Mouse (Mus musculus) kidney, postnatal 0 days (tissue): ENCODE measurements around the gene Zbtb21. TPM values are rescaled to one million over a fixed set of nuclear protein-coding genes. Genes with fewer than 3 reads are reported as not detected.
"Not testable (repeated sequence)": the region's sequence is repeated elsewhere in the genome, so short reads cannot be mapped to it uniquely, and the experiment has no call there.

Experiments
- ATAC-seq: fragments of 200-750 bp; cut with Nextera tagmentation; replicated peaks from 2 replicates; pipeline ENCODE4 v1.8.0; 2017; ENCODE audit warnings: low read depth, moderate number of reproducible peaks, moderate TSS enrichment, moderate library complexity; ENCODE audit not compliant: low FRiP score
- DNase-seq: peaks from one replicate; pipeline ENCODE4 v3.0.0-alpha.2; 2016; ENCODE audit warnings: low spot score
- H3K27ac ChIP-seq: fragments of 300-500 bp; sonication (generic); 2 replicates; pipeline ENCODE4 v1.5.1; 2014; ENCODE audit warnings: mild to moderate bottlenecking
- H3K27me3 ChIP-seq: fragments of 300-500 bp; sonication (generic); 2 replicates; pipeline ENCODE4 v1.6.1; 2014; ENCODE audit warnings: low read length, mixed read lengths; ENCODE audit not compliant: insufficient read depth
- H3K36me3 ChIP-seq: fragments of 300-500 bp; sonication (generic); 2 replicates; pipeline ENCODE4 v1.6.1; 2014; ENCODE audit warnings: low read length, mixed read lengths; ENCODE audit not compliant: insufficient read depth
- H3K4me1 ChIP-seq: fragments of 300-500 bp; sonication (generic); replicated peaks from 2 replicates; pipeline ENCODE4 v1.6.1; 2014; ENCODE audit warnings: antibody characterized with exemption, low read length, mixed read lengths; ENCODE audit not compliant: insufficient read depth
- H3K4me2 ChIP-seq: fragments of 300-500 bp; sonication (generic); 2 replicates; pipeline ENCODE4 v1.6.1; 2014; ENCODE audit warnings: mild to moderate bottlenecking, low read length, moderate library complexity, mixed read lengths
- H3K4me3 ChIP-seq: fragments of 300-500 bp; sonication (generic); replicated peaks from 2 replicates; pipeline ENCODE4 v1.5.1; 2014; ENCODE audit warnings: low read depth, low read length
- H3K9ac ChIP-seq: fragments of 300-500 bp; sonication (generic); 2 replicates; pipeline ENCODE4 v1.6.1; 2014; ENCODE audit warnings: low read depth, low read length
- H3K9me3 ChIP-seq: fragments of 300-500 bp; sonication (generic); replicated peaks from 2 replicates; pipeline ENCODE4 v1.6.1; 2016; ENCODE audit warnings: low read length, inconsistent platforms, mixed read lengths
- CTCF ChIP-seq: IDR thresholded peaks from 2 replicates; pipeline ENCODE4 v1.5.1; 2016; ENCODE audit warnings: antibody characterized with exemption, low read depth, mild to moderate bottlenecking, moderate library complexity
- WGBS: fragments of 180-500 bp; shearing (Covaris S2); extraction: QIAGEN DNeasy Blood & Tissue Kit; methylation state at CpG from one replicate; pipeline ENCODE4 v1.1.7; 2014; 5-methylcytosine and 5-hydroxymethylcytosine counted together
- polyA plus RNA-seq: library from polyadenylated mRNA; unstranded; fragments of >200 nt; fragmentation: Nextera tagmentation; extraction: Ambion mirVana; gene quantifications from 2 replicates; pipeline ENCODE4 v1.2.1, GENCODE M21; 2015

The Zbtb21 gene
- polyA plus RNA-seq, result 8.6 and 9.1 TPM in 2 replicates

DNA sequence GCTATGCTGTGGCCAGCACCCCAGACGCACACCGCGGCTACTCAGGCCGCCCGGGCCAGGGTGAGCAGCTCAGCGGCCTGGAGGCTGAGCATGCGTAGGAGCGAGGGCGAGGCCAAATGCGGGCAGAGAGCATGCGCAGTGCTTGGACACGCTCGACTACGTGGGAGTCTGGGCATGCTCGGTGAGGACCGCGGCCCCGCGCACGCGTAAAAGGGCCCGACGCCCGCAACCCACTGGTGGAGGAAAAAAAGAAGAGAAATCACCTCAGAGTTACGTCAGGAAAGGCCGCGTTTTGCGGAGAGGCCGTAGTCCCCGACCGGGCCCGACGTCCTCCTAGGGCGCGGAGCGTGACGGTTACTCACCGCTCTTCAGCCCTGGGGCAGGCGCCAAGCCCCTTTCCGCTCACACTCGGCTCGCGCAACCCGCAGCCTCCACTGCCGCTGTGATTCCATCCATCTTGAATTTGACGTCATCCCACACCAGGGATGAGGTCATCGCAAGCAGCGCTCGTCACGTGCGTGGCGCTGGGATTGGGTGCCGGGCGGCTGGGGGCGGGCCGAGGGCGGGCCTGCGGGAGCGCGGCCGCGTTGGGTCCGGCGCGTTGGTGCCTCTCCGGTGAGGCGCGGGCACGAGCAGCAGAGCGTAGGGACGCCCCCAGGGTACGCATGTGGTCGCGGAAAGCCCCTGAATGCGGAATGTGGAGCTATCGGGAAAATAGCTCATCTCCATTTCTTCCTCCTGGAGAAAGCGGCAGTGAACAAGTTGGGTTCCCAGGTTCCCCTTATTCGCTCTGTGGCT lies at the start of gene Zbtb21, which contains the start of gene C2cd2:
Gene Zbtb21 (minus strand): TSS at position 472 of the 798 bp plus-strand sequence.
Gene C2cd2 (minus strand): TSS at position 448 of the 798 bp plus-strand sequence.
- DNase-seq (peak; percentile 97), ATAC-seq (peak; percentile 99)
- Histone ChIP-seq H3K4me2 (peak within 1 kb of the TSS; percentile 74), H3K4me3 (peak within 1 kb of the TSS; percentile 89), H3K9me3 (no peaks in the 10 kb centered on the region), H3K9ac (peak within 1 kb of the TSS; percentile 86), H3K27ac (peak within 1 kb of the TSS; percentile 91), H3K4me1 (peaks cover 6% of the 10 kb centered on the region; the same call in 1 of the 2 replicates), H3K27me3 (no peaks in the 10 kb centered on the region), H3K36me3 (no peaks in the 10 kb centered on the region)
- WGBS, result 1% methylated on average over 77 of the region's 78 CpGs
- no peak for TF ChIP-seq CTCF

DNA sequence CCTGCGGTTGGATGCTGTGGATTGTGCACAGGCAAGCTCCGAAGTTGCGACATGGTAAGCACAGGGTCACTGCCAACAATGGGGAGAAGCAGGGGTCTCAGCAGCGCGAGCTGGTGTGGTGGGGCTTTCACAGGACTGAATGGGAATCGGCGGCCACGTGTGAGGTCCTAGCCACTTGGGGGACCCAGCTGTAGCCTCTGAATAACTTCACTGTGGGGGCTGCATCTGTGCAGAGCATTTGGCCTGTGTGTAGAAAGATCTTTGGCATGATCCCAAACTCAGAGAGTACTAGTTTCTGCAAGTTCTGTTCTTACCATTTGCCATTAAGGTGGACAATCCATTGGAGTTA lies 34.9 kb upstream of the Zbtb21 start:
- H3K9me3 ChIP-seq, H3K27me3 ChIP-seq, H3K4me1 ChIP-seq, H3K36me3 ChIP-seq: not testable (repeated sequence)
- Histone ChIP-seq H3K4me3 (peak overlapping the region; percentile 49), H3K4me2 (peak overlapping the region; percentile 58), H3K27ac (peak overlapping the region; percentile 90), H3K9ac (peak overlapping the region; percentile 50)
- DNase-seq (peak; percentile 10), ATAC-seq (peak; percentile 65)
- WGBS, result 1% methylated on average over 8 of the region's 8 CpGs

DNA sequence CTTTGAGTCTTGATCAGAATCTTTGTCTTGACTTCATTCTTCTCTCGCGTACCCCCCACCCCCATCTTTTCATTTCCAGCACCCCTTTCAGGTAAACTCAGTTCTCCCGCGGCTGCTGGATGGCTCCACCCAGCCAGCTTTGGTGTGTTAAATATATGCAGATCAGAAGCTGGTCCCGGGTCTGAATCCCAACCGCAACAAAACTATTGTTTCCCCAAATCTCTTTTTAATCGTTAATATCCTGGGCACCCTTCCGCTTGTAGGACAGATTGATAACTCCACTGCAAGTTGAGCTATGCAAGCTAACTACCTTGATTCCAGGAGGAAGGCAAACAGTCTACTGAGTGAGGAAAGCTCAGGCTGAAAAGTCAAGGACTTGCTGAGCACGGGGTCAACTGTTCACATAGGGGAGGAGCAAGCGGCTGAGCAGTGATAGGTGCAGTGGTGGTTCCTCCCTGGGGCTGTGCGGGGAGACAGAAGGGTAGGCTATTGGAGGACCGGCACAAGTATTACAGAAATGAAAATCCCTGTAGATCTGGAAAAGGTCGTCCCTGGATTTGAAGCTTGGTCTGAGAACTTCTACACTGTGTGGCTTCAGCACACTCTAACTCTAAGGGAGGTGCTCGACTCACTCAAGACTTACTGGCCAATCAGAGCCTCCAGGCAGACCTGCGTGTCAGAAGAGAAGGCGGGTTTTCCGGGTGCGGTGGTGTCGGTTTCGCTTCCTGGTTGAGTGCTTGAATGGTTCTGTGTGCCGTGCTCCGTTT lies 34.4 kb upstream of the Zbtb21 start, which contains the start of gene B230307C23Rik:
Gene B230307C23Rik (plus strand): TSS at position 700 of the 767 bp plus-strand sequence.
- Histone ChIP-seq H3K36me3 (no peaks in the 10 kb centered on the region), H3K4me1 (peaks cover 6% of the 10 kb centered on the region; the same call in 1 of the 2 replicates), H3K27me3 (no peaks in the 10 kb centered on the region), H3K9ac (peak within 1 kb of the TSS; percentile 50), H3K4me2 (peak within 1 kb of the TSS; percentile 58), H3K4me3 (peak within 1 kb of the TSS; percentile 49), H3K9me3 (peaks cover under 1% of the 10 kb centered on the region; the same call in 1 of the 2 replicates), H3K27ac (peak within 1 kb of the TSS; percentile 90)
- no peak for TF ChIP-seq CTCF
- ATAC-seq (peak; percentile 97), DNase-seq (peak; percentile 97)
- WGBS, result 4% methylated on average over 22 of the region's 22 CpGs

DNA sequence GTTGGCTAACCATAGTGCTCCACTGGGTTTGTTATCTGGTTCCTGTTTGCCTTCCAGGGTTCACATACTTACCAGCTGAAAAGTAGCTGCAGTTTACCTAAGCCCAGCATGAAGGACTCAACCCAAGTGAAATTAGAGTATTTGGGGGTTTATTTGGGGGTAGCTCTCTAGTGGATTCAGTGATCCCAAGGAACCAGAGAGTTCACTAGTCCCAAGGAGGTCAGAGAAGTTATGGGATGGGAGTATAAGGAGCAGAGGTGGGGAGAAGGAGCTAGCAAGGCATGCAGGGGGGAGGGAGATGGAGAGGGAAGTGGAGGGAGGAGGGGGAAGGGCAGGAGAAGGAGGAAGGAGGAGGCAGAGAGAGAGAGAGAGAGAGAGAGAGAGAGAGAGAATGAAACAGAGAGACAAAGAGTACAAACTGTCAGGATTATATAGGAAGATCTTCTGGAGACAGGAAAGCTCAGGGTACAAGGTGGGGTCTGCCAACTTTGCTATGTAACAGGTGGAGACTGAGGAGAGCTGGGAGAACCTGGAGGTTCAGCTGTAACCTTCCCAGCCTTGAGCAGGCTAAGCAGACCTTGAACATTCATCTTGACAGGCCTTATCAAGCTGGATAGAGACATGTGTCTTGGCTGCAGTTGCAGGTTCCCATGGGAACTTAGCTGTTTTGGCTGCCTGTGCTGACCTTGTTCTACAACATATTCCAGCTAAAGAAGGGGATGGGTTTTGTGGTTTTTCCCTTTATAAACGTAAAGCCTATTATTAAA lies 33.6 kb upstream of the Zbtb21 start:
- Histone ChIP-seq H3K4me3 (peak overlapping the region; percentile 49), H3K9ac (peak overlapping the region; percentile 50; the same call in 1 of the 2 replicates), H3K9me3 (no peaks in the 10 kb centered on the region), H3K4me1 (peaks cover 6% of the 10 kb centered on the region; the same call in 1 of the 2 replicates), H3K4me2 (peak overlapping the region; percentile 58), H3K36me3 (no peaks in the 10 kb centered on the region), H3K27me3 (no peaks in the 10 kb centered on the region), H3K27ac (peak overlapping the region; percentile 90)
- 18% methylated on average over 1 of the region's 1 CpGs for WGBS
- no peak for TF ChIP-seq CTCF
- DNase-seq (no peak), ATAC-seq (no peak)

DNA sequence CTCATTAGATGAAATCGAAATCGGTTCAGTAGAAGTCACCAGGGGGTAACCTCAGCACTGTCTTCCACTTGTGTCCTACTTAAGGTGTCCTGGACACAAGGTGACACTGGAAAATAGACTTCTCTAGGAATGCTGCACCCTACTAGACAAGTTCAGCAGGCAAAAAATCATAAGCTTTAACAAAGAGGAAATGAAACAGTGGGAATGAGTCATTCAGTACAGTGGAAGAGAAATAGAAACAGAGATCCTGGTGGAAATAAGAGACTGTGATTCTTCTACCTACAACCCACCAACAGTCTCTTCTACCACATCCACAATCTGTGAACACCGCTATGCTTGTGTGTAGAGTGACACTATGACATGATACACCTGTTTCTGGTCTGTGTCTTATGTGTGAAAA lies 30.1 kb upstream of the Zbtb21 start:
- H3K36me3 ChIP-seq, H3K4me1 ChIP-seq, H3K27me3 ChIP-seq, H3K9ac ChIP-seq, H3K4me2 ChIP-seq, ATAC-seq, DNase-seq, H3K4me3 ChIP-seq, H3K27ac ChIP-seq, H3K9me3 ChIP-seq: not testable (repeated sequence)
- 79% methylated on average over 3 of the region's 3 CpGs for WGBS

DNA sequence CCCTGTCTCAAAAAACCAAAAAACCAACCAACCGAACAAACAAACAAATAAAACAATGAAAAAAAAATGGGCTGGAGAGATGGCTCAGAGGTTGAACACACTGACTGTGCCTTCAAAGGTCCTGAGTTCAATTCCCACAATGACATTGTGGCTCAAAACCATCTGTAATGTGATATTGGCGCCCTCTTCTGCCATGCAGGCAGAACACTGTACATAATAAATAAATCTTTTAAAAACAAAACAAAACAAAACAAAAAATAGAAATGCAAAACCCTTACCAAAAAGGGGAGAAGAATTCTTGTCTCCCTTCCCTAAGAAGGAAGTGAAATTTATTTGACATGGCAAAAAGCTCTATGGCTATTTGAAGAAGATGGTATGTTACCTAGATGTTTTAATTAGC lies 29.1 kb upstream of the Zbtb21 start:
- H3K4me3 ChIP-seq, result no peak overlapping the region
- 85% methylated on average over 2 of the region's 2 CpGs for WGBS
- H3K4me1 ChIP-seq, result no peaks in the 10 kb centered on the region; the same call in 1 of the 2 replicates
- H3K36me3 ChIP-seq, result no peaks in the 10 kb centered on the region
- no peaks in the 10 kb centered on the region for H3K27me3 ChIP-seq
- H3K4me2 ChIP-seq, result no peak overlapping the region
- H3K9ac ChIP-seq, result no peak overlapping the region
- H3K9me3 ChIP-seq, result no peaks in the 10 kb centered on the region
- ATAC-seq, result no peak
- DNase-seq, result no peak
- no peak overlapping the region for H3K27ac ChIP-seq
- peak; percentile 26; the same call in 1 of the 2 replicates for TF ChIP-seq CTCF
